Mouse (Mus musculus) embryo, embryonic 10 days (tissue): Measurements from ENCODE around the gene Dnah1.

Experiments used
- DNase-seq: peaks from one replicate; pipeline ENCODE4 v3.0.0-alpha.2; 2015; ENCODE audit warnings: low spot score

The Dnah1 gene

DNA sequence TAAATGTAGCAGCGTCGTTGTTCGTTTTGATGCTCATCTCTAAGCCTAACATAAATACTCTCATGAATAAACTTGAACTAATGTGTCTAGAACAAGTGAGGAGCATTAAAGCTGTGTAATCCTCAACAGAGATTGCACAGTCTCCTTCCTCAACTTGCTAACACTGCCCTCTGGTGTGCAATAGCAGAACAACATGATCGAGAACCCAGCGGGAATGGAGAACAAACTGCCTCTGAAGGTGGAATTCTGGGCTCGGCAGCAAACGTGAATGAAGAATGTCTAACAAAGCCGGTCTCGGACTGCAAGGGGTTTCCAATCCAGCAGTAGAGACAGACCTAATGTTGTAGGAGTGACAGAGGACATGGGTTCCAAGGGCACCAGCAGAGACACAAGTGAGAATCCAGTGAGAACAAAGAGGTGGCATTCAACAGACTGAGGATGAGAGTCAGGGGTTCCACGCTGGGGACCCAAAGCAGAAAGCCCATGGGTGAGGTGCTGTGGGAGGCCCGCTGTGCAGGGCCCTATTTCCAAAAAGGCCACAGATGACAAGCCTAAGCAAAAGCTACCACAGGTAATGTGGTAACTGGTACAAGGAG, 89.6 kb downstream of the Dnah1 start:
- DNase-seq = peak; percentile 89

DNA sequence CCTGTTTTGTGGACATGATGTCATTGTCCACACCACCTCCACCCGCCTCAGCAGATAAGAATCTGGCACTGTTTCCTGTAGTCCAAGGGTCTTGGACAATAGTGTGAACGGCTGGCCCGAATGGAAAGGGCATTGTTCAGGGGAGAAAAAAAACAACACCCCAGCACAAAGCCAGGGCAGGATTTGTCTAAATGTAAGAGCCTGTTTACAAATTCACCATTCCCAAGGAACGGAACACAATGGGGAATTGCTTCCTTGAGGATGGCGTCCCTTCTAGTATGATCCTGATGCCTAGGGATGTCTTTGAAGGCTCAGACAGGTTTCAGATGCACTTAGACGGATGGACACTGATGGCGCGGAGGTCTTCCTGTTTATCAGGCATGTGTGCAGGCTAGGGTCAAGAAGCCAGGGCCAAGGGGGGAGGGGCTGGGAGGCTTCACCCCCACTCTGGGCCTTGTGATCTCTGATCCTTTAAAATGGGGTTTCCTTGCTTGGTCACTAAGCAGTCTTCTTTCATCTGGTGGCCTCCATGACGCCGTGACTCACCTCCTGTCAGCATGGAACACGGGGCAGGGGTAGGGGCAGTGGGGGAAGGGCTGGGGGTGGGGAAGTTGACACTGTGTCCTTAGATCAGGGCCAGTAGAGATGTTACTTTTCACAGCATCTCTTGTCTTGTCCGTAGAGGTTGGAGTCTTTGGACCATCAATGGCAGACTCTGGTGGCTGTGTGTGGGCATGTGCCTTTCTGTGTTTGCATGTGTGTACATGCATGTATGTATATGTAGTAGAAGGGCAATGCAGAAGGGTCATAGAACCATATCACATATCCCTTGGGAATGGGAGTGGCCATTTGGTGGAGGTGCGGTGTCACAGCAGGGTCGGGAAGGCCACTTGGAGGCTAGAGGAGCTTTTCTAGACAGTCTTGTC, 90.4 kb downstream of the Dnah1 start:
- no peak for DNase-seq

DNA sequence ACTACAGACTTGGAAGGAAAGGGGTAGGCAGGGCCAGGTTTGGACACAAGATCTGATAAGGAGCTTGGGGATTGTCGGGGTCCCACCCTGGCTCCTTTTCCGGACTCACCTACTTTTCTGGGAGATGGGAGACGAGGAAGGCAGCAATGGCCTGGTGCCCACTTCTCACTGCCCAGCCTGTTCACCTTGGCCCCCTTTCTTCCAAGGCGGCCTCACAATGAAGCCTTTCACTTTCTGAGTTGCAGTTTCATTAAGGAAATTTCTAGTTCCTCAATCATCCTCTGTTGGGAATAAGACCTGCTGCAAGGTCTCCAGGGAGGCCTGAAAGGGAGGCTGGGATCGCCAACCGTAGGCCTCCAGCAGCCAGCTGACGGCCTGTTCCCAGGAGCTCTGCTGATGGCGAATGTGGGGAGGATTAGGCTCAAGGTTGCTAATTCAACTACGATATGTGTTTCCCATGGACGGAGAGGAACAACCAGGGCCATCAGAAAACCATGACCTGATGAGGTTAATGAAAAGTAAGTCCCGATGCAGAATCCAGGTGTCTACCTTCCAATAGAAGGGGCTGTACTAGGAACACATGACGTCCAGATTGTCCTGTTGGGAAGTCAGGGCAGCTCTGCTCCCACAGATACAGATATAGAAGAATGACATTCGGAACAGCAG, 91.2 kb downstream of the Dnah1 start:
- DNase-seq = no peak

DNA sequence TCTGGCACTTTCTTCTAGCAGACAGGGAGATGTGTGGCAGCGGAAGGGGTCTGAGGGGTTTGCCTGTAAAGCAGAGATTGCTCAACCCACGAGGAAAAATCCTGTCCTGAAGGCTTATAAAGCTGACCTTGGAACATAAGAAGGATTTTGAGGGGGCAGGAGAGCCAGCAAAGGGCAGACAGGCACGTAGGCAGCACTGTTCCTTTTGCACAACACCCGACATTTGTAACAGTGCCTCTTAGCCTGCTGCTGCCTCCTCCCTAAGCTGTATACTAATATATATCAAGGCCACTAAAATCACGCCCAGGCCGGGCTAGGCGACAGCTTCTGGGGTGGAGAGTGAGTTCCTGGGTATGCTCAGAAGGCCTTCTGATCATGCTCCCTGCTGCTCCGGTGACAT, 93.3 kb downstream of the Dnah1 start:
- no peak for DNase-seq

DNA sequence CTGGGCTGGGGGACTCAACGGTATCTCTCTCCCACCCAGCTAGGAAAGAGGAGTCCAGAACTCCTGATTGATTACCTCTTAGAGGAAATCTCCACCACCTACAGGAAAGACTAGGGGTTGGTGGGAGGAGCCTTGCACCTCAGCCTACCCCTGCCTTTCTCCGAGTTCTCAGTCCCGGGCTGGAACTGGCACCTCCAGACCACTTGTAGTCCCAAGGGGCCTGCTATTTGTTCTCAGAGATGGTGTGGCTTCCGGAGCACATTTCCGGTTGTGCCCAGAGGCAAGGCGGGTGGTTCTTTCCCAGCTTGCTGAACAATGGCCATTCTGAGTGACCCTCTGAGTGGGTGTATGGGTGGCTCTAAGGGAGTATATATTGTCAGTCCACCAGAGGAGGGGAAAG, 95.5 kb downstream of the Dnah1 start:
- no peak for DNase-seq

DNA sequence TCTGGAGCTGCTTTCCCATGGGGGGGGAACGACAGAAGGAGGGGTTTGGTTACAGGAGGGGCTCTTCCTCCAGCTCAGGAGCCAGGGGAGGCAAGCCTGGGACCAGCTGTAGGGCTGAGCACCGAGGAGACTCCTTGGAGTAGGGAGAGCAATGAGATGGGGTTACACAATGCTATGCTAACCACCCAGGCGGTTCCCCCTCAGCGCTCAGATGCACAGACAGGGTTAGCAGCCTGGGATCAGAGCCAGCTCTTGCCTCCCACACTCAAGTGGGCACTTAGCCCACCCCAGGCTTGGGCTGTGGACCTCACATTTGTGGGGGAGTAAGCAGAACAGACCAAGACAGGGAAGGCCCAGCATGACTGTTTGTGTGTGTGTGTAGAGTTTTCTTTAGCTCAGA, 96.7 kb downstream of the Dnah1 start:
- DNase-seq = no peak

DNA sequence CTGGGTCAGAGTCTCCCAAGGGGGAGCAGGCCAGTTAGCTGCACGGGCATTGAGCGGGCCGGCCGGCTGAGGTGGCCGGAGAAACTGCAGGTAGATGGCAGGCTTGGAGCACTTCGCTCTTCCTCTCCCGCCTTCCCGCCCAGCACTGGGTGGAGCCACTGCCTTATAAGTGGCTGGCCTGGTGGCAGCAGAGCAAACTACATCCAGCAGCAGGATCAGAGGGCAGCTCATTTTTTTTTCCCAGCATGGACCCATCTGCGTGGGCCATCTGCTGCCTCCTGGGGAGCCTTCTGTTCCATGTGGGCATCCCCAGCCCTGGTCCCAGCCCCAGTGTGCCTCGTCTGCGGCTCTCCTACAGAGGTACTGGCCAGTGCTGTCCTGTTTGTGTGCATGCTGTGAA, 106.0 kb downstream of the Dnah1 start, which contains the start of gene Sema3g:
TSS of gene Sema3g (plus strand) at position 195 of the 400 bp plus-strand sequence.
- DNase-seq = peak; percentile 86

DNA sequence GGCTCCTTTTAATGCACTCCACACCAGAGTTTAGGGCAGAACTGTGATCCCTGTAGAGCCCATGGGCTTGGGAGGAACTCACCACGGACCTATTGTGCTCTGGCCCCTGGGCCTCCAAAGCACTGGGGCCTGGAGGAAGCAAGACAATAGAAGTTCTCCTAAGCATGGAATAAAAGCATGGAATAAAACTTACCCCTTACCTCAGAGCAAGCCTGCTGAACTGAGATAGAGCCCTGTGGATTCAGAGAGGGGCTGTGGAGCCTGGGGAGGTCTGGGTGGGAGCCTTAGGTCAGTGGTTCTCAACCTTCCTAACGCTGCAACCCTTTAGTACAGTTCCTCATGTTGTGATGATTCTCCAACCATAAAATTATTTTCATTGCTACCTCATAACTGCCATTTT, 106.8 kb downstream of the Dnah1 start, which contains the start of gene Nisch:
TSS of gene Nisch (minus strand) at position 101 of the 400 bp plus-strand sequence.
- DNase-seq = no peak

DNA sequence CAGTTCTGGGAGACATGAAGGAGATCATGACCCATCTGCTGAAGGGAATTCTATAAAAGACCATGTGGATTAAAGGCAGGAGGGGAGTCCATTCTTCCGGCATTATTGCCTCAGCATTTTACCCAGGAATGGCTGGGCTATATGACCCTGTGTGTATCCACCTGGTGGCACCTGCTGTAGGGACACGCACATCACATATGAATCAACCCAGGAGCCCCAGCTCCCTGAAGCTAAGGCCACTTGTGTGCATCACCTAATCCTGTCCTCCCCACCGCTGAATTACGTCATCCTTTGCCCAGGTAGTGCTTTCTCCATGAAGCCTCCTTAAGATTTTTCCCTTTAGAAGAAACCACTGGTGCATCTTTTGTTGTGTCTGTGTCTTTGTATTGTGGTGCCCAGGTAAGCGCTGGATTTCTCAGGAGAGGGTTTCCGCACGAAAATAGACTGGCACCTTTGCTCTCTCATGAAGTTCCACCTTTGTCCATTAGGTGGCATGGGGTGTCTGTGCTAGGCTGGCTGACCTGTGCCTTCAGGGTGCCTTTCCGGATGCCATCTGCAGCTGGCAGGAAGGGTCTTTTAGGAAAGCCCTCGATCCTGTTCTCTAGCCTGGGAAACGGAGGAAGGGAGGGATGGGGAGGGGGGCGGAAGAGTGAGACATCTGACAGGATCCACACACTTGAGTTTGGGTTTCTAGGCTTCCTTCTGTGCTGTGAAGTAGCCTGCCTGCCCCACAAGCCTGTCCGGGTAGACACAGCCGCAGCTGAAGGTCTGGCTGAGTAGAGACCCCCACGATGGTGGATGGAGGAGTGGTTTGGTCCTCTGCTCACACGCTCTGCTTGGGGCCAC, 108.3 kb downstream of the Dnah1 start:
- DNase-seq = peak; percentile 86

DNA sequence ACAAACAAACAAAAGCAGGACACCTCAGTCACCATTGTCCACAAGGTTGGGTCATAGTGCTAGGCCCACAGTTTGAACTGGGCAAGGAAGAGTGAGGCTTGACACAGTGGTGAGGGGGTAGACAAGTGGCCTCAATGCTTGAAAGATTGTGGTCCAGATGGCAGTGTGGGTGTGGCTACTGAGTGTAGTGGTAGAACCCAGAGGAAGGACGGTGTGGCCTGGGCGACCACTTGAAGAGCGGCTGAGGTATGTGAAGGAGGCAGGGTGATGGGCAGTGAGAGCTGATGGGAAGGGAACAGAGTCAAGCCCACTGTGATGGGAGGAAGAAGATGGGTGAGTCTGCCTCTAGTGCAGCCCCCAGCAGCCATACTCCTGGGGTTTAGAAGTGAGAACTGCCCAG, 109.0 kb downstream of the Dnah1 start:
- DNase-seq = no peak

DNA sequence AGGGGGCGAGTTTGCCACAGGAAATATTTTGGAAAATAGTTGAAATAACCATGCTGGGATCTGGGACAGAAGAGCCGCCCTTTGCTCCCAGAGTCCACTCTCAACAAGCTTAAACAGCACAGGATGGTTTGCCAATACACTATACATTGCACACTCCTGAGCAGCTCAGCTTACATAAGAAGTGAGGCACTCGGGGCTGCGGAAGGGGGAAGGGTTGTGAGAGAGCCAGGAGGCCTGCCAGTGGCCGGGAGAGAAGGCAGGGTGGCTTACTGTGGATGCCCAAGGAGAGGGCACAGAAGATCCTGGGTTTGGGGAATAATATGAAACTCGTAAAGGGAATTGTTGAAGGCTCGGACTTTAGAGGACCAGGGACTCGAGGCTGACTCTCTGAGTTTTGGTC, 109.8 kb downstream of the Dnah1 start:
- no peak for DNase-seq

DNA sequence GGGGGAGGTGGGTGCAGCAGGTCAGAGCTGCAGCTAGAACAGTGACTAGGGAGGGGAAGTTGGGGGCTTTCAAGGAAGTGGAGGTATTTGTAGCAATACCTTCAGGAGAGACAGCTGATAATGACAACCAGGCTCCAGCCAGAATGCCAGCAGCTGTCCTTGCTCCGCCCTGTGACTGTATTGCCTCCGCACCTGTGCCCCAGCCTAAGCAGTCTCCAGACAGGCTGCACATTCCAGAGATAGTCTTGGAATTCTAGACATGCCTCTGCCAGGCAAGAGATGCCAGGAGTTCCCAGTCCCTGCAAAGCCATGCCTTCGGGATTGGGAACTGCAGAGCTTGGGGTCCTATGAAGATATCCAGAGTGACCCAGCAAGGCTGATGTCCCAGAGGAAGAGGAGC, 111.2 kb downstream of the Dnah1 start:
- DNase-seq = no peak

DNA sequence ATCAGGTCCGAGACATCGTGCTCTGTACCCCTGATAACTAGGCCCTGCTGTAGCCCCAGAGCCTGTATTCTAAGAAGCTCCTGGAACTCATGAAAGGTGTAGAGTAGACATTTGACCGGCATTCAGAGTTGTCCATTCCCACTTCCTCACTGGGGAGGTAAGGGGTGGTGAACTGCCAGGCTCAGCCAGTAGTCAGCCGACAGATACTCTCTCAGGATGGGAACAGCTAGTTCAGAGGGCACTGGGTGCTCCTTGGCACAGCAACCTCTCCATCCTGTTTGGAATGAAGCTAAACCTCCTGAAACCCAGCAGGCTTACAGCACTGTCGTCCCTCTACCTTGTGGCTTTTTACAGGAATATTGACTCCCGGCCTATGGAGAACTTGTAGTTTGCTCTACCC, 111.8 kb downstream of the Dnah1 start:
- DNase-seq = no peak
